Mouse (Mus musculus) stomach, embryonic 15.5 days (tissue): ENCODE measurements around the gene Psma5. TPM values are rescaled to one million over a fixed set of nuclear protein-coding genes. Genes with fewer than 3 reads are reported as not detected.
A peak's percentile ranks its signal among the peaks of the same experiment; 100 is the strongest.

Experiments
- ATAC-seq: fragments of 200-750 bp; cut with Nextera tagmentation; 2 replicates; pipeline ENCODE4 v1.8.0; 2017; ENCODE audit warnings: low read depth, moderate number of reproducible peaks, moderate TSS enrichment; ENCODE audit not compliant: insufficient read depth, low FRiP score
- H3K27ac ChIP-seq: fragments of 300-500 bp; sonication (generic); 2 replicates; pipeline ENCODE4 v1.5.1; 2015; ENCODE audit warnings: mild to moderate bottlenecking, inconsistent platforms
- H3K27me3 ChIP-seq: fragments of 300-500 bp; sonication (generic); replicated peaks from 2 replicates; pipeline ENCODE4 v1.6.1; 2015; ENCODE audit warnings: inconsistent platforms
- H3K36me3 ChIP-seq: fragments of 300-500 bp; sonication (generic); 2 replicates; pipeline ENCODE4 v1.6.1; 2015; ENCODE audit warnings: inconsistent platforms
- H3K4me1 ChIP-seq: fragments of 300-500 bp; sonication (generic); 2 replicates; pipeline ENCODE4 v1.6.1; 2015; ENCODE audit warnings: inconsistent platforms
- H3K4me2 ChIP-seq: fragments of 300-500 bp; sonication (generic); 2 replicates; pipeline ENCODE4 v1.6.1; 2015; ENCODE audit warnings: mild to moderate bottlenecking, inconsistent platforms
- H3K4me3 ChIP-seq: fragments of 300-500 bp; sonication (generic); replicated peaks from 2 replicates; pipeline ENCODE4 v1.5.1; 2015; ENCODE audit warnings: inconsistent platforms
- H3K9ac ChIP-seq: fragments of 300-500 bp; sonication (generic); 2 replicates; pipeline ENCODE4 v1.6.1; 2015; ENCODE audit warnings: inconsistent platforms
- H3K9me3 ChIP-seq: fragments of 300-500 bp; sonication (generic); 2 replicates; pipeline ENCODE4 v1.6.1; 2016; ENCODE audit warnings: inconsistent platforms
- WGBS: fragments of 180-500 bp; shearing (Covaris S2); methylation state at CpG from one replicate; pipeline ENCODE4 v1.1.7; 2015; 5-methylcytosine and 5-hydroxymethylcytosine counted together
- polyA plus RNA-seq: library from polyadenylated mRNA; unstranded; fragments of >200 nt; fragmentation: Nextera tagmentation; extraction: Ambion mirVana; gene quantifications from 2 replicates; pipeline ENCODE4 v1.2.1, GENCODE M21; 2015

Gene Psma5
- polyA plus RNA-seq, 1 experiment from 2014 or later = 254 TPM

- Histone ChIP-seq H3K27me3 (no peaks in the 10 kb centered on the region), H3K4me1 (no peaks in the 10 kb centered on the region), H3K4me2 (no peak overlapping the region), H3K36me3 (no peaks in the 10 kb centered on the region), H3K4me3 (no peak overlapping the region), H3K9ac (no peak overlapping the region), H3K27ac (no peak overlapping the region), H3K9me3 (no peaks in the 10 kb centered on the region)
- 65% methylated on average over 8 of the region's 8 CpGs for WGBS
- ATAC-seq = no peak
Observed at GRCm38 (mm10) chr3:108314038-108314675, 57.4 kb downstream of the Psma5 start.

GRCm38 (mm10) chr3:108318517-108318916 lies 61.8 kb downstream of the Psma5 start:
- Histone ChIP-seq H3K27me3 (no peaks in the 10 kb centered on the region), H3K36me3 (no peaks in the 10 kb centered on the region), H3K9me3 (no peaks in the 10 kb centered on the region), H3K4me2 (no peak overlapping the region), H3K27ac (no peak overlapping the region), H3K4me3 (no peak overlapping the region), H3K4me1 (no peaks in the 10 kb centered on the region), H3K9ac (no peak overlapping the region)
- ATAC-seq = no peak
- WGBS = 67% methylated on average over 2 of the region's 2 CpGs

GRCm38 (mm10) chr3:108321671-108322070 lies 64.9 kb downstream of the Psma5 start:
- WGBS = 68% methylated on average over 4 of the region's 4 CpGs
- Histone ChIP-seq H3K9me3 (no peaks in the 10 kb centered on the region), H3K4me1 (no peaks in the 10 kb centered on the region), H3K36me3 (0 out of 2 replicates have a peak, but pooled peaks cover 3% of the 10 kb centered on the region), H3K27ac (no peak overlapping the region), H3K9ac (no peak overlapping the region), H3K27me3 (no peaks in the 10 kb centered on the region), H3K4me3 (no peak overlapping the region), H3K4me2 (no peak overlapping the region)
- no peak for ATAC-seq

DNA sequence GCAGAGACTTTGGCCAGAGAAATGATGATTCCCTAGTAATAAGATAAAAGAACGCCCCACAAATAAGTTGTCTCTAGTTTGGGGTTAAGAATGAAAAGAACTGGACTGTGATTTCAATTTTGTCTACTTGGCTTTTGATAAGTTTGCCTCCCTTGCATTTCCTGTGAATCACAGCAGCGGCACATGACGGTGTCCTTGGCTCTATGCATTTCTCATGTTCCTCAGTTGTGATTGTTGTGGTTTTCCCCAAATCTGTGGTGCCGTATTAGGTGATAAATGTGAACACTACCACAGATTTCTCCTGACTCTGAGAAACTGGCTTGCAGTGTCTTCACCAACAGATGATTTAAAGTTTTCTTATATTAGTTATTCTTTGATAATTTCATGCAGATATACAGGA lies 65.4 kb downstream of the Psma5 start:
- 82% methylated on average over 4 of the region's 4 CpGs for WGBS
- ATAC-seq = no peak
- no peak overlapping the region for H3K27ac ChIP-seq
- H3K4me2 ChIP-seq = no peak overlapping the region
- H3K9me3 ChIP-seq = no peaks in the 10 kb centered on the region
- H3K27me3 ChIP-seq = no peaks in the 10 kb centered on the region
- H3K4me3 ChIP-seq = no peak overlapping the region
- H3K4me1 ChIP-seq = no peaks in the 10 kb centered on the region
- 0 out of 2 replicates have a peak, but pooled peaks cover 3% of the 10 kb centered on the region for H3K36me3 ChIP-seq
- H3K9ac ChIP-seq = no peak overlapping the region

DNA sequence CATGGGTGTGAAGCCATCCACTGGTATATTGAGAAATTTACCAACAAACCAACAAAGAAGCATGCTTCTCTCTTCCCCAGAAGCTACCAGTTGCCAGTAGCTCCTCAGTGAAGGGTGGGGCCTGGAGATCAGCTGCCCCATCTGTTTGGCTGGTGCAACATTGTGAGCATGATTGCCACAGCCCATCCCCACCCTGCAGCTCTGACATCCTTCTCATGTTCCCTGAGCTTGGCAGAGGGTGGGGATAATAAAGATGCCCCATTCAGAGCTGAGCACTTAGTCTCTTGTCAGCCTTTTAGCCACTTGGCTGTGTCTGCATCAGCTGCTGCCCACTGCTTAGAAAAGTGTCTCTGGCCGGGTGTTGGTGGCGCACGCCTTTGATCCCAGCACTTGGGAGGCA lies 66.2 kb downstream of the Psma5 start:
- no peak overlapping the region for H3K9ac ChIP-seq
- H3K4me3 ChIP-seq = no peak overlapping the region
- H3K4me2 ChIP-seq = no peak overlapping the region
- ATAC-seq = no peak
- H3K27me3 ChIP-seq = no peaks in the 10 kb centered on the region
- H3K4me1 ChIP-seq = no peaks in the 10 kb centered on the region
- WGBS = 83% methylated on average over 3 of the region's 3 CpGs
- H3K9me3 ChIP-seq = no peaks in the 10 kb centered on the region
- no peak overlapping the region for H3K27ac ChIP-seq
- 0 out of 2 replicates have a peak, but pooled peaks cover 3% of the 10 kb centered on the region for H3K36me3 ChIP-seq

GRCm38 (mm10) chr3:108324837-108325236 lies 68.1 kb downstream of the Psma5 start:
- H3K4me2 ChIP-seq = no peak overlapping the region
- H3K4me1 ChIP-seq = no peaks in the 10 kb centered on the region
- no peaks in the 10 kb centered on the region for H3K9me3 ChIP-seq
- no peaks in the 10 kb centered on the region for H3K27me3 ChIP-seq
- ATAC-seq = no peak
- H3K36me3 ChIP-seq = 0 out of 2 replicates have a peak, but pooled peaks cover 3% of the 10 kb centered on the region
- no peak overlapping the region for H3K27ac ChIP-seq
- H3K4me3 ChIP-seq = no peak overlapping the region
- no peak overlapping the region for H3K9ac ChIP-seq
- 75% methylated on average over 4 of the region's 4 CpGs for WGBS

DNA sequence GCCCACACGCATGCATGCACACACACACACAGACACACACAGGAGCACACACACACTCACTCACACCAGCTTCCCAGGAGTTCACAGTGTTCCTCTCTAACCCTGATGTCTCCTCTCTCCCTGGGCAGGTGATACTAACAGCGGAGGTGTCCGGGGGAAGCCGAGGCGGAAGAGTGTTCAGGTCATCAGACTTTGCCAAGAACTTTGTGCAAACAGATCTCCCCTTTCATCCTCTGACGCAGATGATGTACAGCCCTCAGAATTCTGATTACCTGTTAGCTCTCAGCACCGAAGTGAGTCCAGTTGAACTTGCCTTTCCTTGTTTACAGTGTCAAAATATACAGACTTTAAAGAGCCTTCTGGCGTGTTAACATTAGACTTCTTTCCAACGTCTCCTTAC lies 68.8 kb downstream of the Psma5 start:
- Histone ChIP-seq H3K9me3 (no peaks in the 10 kb centered on the region), H3K4me1 (no peaks in the 10 kb centered on the region), H3K27me3 (no peaks in the 10 kb centered on the region), H3K4me3 (no peak overlapping the region), H3K27ac (no peak overlapping the region), H3K36me3 (0 out of 2 replicates have a peak, but pooled peaks cover 3% of the 10 kb centered on the region), H3K4me2 (no peak overlapping the region), H3K9ac (no peak overlapping the region)
- ATAC-seq = no peak
- 80% methylated on average over 9 of the region's 9 CpGs for WGBS

GRCm38 (mm10) chr3:108327275-108327674 lies 70.5 kb downstream of the Psma5 start:
- Histone ChIP-seq H3K9ac (no peak overlapping the region), H3K27me3 (no peaks in the 10 kb centered on the region), H3K9me3 (no peaks in the 10 kb centered on the region), H3K4me3 (no peak overlapping the region), H3K4me1 (no peaks in the 10 kb centered on the region), H3K4me2 (no peak overlapping the region), H3K36me3 (peaks cover 5% of the 10 kb centered on the region; the same call in 1 of the 2 replicates), H3K27ac (no peak overlapping the region)
- WGBS = 81% methylated on average over 8 of the region's 8 CpGs
- no peak for ATAC-seq

- Histone ChIP-seq H3K4me2 (0 out of 2 replicates have a peak overlapping the region, but pooled peaks have one; percentile 0), H3K27ac (peak overlapping the region; percentile 73; the same call in 1 of the 2 replicates), H3K4me1 (no peaks in the 10 kb centered on the region)
Observed at GRCm38 (mm10) chr3:108327916-108328315, 71.2 kb downstream of the Psma5 start.

DNA sequence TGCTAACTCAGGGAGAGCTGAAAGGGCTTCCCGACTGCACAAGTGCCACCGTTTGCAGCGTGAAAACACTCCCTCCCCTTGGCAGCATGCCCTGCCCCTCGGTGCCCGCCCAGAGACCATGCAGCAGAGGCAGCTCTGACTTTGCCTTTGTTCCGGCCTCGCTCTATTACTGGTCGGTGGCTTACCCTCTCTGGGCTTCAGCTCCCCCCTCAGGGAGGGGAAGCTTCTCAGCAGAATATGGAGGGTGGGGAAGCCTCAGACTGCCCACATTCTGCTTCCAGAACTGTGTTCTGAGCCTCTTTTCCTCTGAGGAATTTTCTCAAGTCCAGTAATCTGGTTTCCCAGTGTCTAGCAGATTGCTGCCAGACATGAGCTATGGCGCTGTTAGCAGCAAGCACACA lies 71.7 kb downstream of the Psma5 start:
- H3K9ac ChIP-seq = no peak overlapping the region
- H3K4me1 ChIP-seq = no peaks in the 10 kb centered on the region
- H3K36me3 ChIP-seq = peaks cover 11% of the 10 kb centered on the region; the same call in 1 of the 2 replicates
- 55% methylated on average over 9 of the region's 9 CpGs for WGBS
- no peak overlapping the region for H3K4me3 ChIP-seq
- peak overlapping the region; percentile 73 for H3K27ac ChIP-seq
- peak; percentile 58; the same call in 1 of the 2 replicates for ATAC-seq
- H3K27me3 ChIP-seq = no peaks in the 10 kb centered on the region
- H3K4me2 ChIP-seq = 0 out of 2 replicates have a peak overlapping the region, but pooled peaks have one; percentile 0
- H3K9me3 ChIP-seq = no peaks in the 10 kb centered on the region

More at GRCm38 (mm10) chr3:108327916-108328315, 71.2 kb downstream of the Psma5 start:
- Histone ChIP-seq H3K4me3 (no peak overlapping the region), H3K36me3 (peaks cover 11% of the 10 kb centered on the region; the same call in 1 of the 2 replicates), H3K27me3 (no peaks in the 10 kb centered on the region), H3K9ac (no peak overlapping the region), H3K9me3 (no peaks in the 10 kb centered on the region)
- ATAC-seq = 0 out of 2 replicates have a peak, but pooled peaks have one; percentile 31
- 51% methylated on average over 3 of the region's 3 CpGs for WGBS
